Mouse (Mus musculus): ENCODE data around the gene Tspan31. TPM values are rescaled to one million over a fixed set of nuclear protein-coding genes. Genes with fewer than 3 reads are reported as not detected.

The Tspan31 gene
- polyA plus RNA-seq, 2 experiments = 58.3 to 124 TPM

- no peaks in the 10 kb centered on the region for H3K9me3 ChIP-seq (ENCODE audit: control insufficient read depth, low read length)
- TF ChIP-seq POLR2A (IDR thresholded peaks at IDR 0.05; ENCODE audit: borderline replicate concordance, extremely low read depth, insufficient read depth, insufficient read length) = no peak
- no peak for ATAC-seq (ENCODE audit: low FRiP score, low read depth)
- peaks cover 6% of the 10 kb centered on the region; the same call in 1 of the 2 replicates for H3K4me1 ChIP-seq (ENCODE audit: control insufficient read depth, insufficient read depth, low read length)
- 19% methylated on average over 8 of the region's 8 CpGs for WGBS
- peaks cover 58% of the 10 kb centered on the region for H3K27me3 ChIP-seq (ENCODE audit: control insufficient read depth, insufficient read depth, low read length)
- no peaks in the 10 kb centered on the region for H3K36me3 ChIP-seq (ENCODE audit: control insufficient read depth, insufficient read depth, low read length)
- H3K9ac ChIP-seq (ENCODE audit: low read depth, low read length, severe bottlenecking) = no peak overlapping the region
- H3K27ac ChIP-seq (replicated peaks; ENCODE audit: low read depth, low read length) = no peak overlapping the region
- no peak overlapping the region for H3K4me3 ChIP-seq (replicated peaks; ENCODE audit: low read length)
- no peak for DNase-seq (ENCODE audit: low spot score)
- H3K4me2 ChIP-seq (replicated peaks; ENCODE audit: low read depth, low read length, severe bottlenecking) = no peak overlapping the region
These were observed 13.3 kb upstream of the Tspan31 start for GRCm38 (mm10) chr10:127083292-127083914.

- H3K4me3 ChIP-seq (replicated peaks; ENCODE audit: low read length) = peak overlapping the region; percentile 14; the same call in 1 of the 2 replicates
- peaks cover 9% of the 10 kb centered on the region; the same call in 1 of the 2 replicates for H3K4me1 ChIP-seq (ENCODE audit: control insufficient read depth, insufficient read depth, low read length)
- peak; percentile 66 for DNase-seq (ENCODE audit: low spot score)
- 32% methylated on average over 8 of the region's 8 CpGs for WGBS
- no peak overlapping the region for H3K27ac ChIP-seq (replicated peaks; ENCODE audit: low read depth, low read length)
- no peaks in the 10 kb centered on the region for H3K9me3 ChIP-seq (ENCODE audit: control insufficient read depth, low read length)
- no peak for TF ChIP-seq POLR2A (IDR thresholded peaks at IDR 0.05; ENCODE audit: borderline replicate concordance, extremely low read depth, insufficient read depth, insufficient read length)
- no peak overlapping the region for H3K4me2 ChIP-seq (replicated peaks; ENCODE audit: low read depth, low read length, severe bottlenecking)
- no peaks in the 10 kb centered on the region for H3K36me3 ChIP-seq (ENCODE audit: control insufficient read depth, insufficient read depth, low read length)
- H3K27me3 ChIP-seq (ENCODE audit: control insufficient read depth, insufficient read depth, low read length) = peaks cover 71% of the 10 kb centered on the region
- peak; percentile 76 for ATAC-seq (ENCODE audit: low FRiP score, low read depth)
- H3K9ac ChIP-seq (ENCODE audit: low read depth, low read length, severe bottlenecking) = no peak overlapping the region
These were observed 12.0 kb upstream of the Tspan31 start for GRCm38 (mm10) chr10:127081996-127082620.

- H3K4me3 ChIP-seq (replicated peaks; ENCODE audit: low read length) = peak overlapping the region; percentile 52; the same call in 1 of the 2 replicates
- no peak overlapping the region for H3K9ac ChIP-seq (ENCODE audit: low read depth, low read length, severe bottlenecking)
- H3K36me3 ChIP-seq (ENCODE audit: control insufficient read depth, insufficient read depth, low read length) = no peaks in the 10 kb centered on the region
- H3K9me3 ChIP-seq (ENCODE audit: control insufficient read depth, low read length) = no peaks in the 10 kb centered on the region
- H3K4me1 ChIP-seq (ENCODE audit: control insufficient read depth, insufficient read depth, low read length) = peaks cover 9% of the 10 kb centered on the region; the same call in 1 of the 2 replicates
- DNase-seq (ENCODE audit: low spot score) (no peak), ATAC-seq (ENCODE audit: low FRiP score, low read depth) (no peak)
- TF ChIP-seq POLR2A (IDR thresholded peaks at IDR 0.05; ENCODE audit: borderline replicate concordance, extremely low read depth, insufficient read depth, insufficient read length) = no peak
- peak overlapping the region; percentile 37 for H3K4me2 ChIP-seq (replicated peaks; ENCODE audit: low read depth, low read length, severe bottlenecking)
- WGBS = 3% methylated on average over 48 of the region's 48 CpGs
- peaks cover 80% of the 10 kb centered on the region for H3K27me3 ChIP-seq (ENCODE audit: control insufficient read depth, insufficient read depth, low read length)
- H3K27ac ChIP-seq (replicated peaks; ENCODE audit: low read depth, low read length) = no peak overlapping the region
These were observed 11.1 kb upstream of the Tspan31 start for GRCm38 (mm10) chr10:127080901-127081780.

GRCm38 (mm10) chr10:127079665-127080391 lies 9.8 kb upstream of the Tspan31 start:
- ATAC-seq (ENCODE audit: low FRiP score, low read depth) (no peak), DNase-seq (ENCODE audit: low spot score) (no peak)
- Histone ChIP-seq H3K9ac (ENCODE audit: low read depth, low read length, severe bottlenecking) (peak overlapping the region; percentile 56), H3K4me1 (ENCODE audit: control insufficient read depth, insufficient read depth, low read length) (peaks cover 9% of the 10 kb centered on the region; the same call in 1 of the 2 replicates), H3K4me2 (replicated peaks; ENCODE audit: low read depth, low read length, severe bottlenecking) (peak overlapping the region; percentile 96), H3K27me3 (ENCODE audit: control insufficient read depth, insufficient read depth, low read length) (peaks cover 74% of the 10 kb centered on the region), H3K36me3 (ENCODE audit: control insufficient read depth, insufficient read depth, low read length) (no peaks in the 10 kb centered on the region), H3K9me3 (ENCODE audit: control insufficient read depth, low read length) (no peaks in the 10 kb centered on the region), H3K4me3 (replicated peaks; ENCODE audit: low read length) (peak overlapping the region; percentile 52), H3K27ac (replicated peaks; ENCODE audit: low read depth, low read length) (no peak overlapping the region)
- WGBS = 1% methylated on average over 44 of the region's 70 CpGs
- no peak for TF ChIP-seq POLR2A (IDR thresholded peaks at IDR 0.05; ENCODE audit: borderline replicate concordance, extremely low read depth, insufficient read depth, insufficient read length)

All from limb, embryonic 14.5 days (tissue).